Mouse (Mus musculus): ENCODE results near the gene Kcna6. TPM values are rescaled to one million over a fixed set of nuclear protein-coding genes. Genes with fewer than 3 reads are reported as not detected.

The Kcna6 gene
- polyA plus RNA-seq, 1 experiment from 2014 or later: 2.6 TPM

- no peaks in the 10 kb centered on the region for H3K4me1 ChIP-seq (replicated peaks; ENCODE audit: control insufficient read depth, insufficient read depth, low read length)
- DNase-seq (ENCODE audit: low spot score) (no peak), ATAC-seq (replicated peaks; ENCODE audit: low FRiP score, low TSS enrichment, low read depth) (no peak)
- WGBS: 91% methylated on average over 5 of the region's 5 CpGs
- no peaks in the 10 kb centered on the region for H3K9me3 ChIP-seq (ENCODE audit: control insufficient read depth, low read length)
- no peak overlapping the region for H3K4me2 ChIP-seq (ENCODE audit: low read length)
- H3K27me3 ChIP-seq (replicated peaks; ENCODE audit: control insufficient read depth, insufficient read depth, low read length): 0 out of 2 replicates have a peak, but pooled peaks cover 5% of the 10 kb centered on the region
- H3K9ac ChIP-seq (ENCODE audit: low read length): no peak overlapping the region
- no peak overlapping the region for H3K4me3 ChIP-seq (ENCODE audit: low read depth, low read length)
- no peak overlapping the region for H3K27ac ChIP-seq (ENCODE audit: low read depth)
- no peaks in the 10 kb centered on the region for H3K36me3 ChIP-seq (ENCODE audit: control insufficient read depth, insufficient read depth, low read length)
Measured at GRCm38 (mm10) chr6:126667001-126667400, 73.5 kb downstream of the Kcna6 start.

DNA sequence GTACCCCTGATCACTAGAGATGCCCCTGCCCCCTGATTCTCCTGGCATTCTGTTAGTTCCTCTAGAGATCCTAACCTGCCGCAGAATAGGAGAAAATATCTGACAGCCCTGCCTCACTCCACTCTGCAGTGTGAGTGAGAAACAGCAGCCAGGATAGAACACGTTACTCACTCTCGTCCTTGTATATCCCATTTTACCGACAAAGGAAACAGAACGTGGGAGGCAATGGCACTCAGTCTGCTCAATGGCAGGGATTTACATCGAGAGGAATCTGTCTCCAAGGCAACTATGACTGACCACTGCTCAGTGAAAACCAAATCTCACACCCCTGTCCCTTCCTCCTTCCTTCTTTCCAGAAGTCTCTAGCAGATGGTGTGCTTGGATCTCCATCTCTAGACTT, 74.4 kb downstream of the Kcna6 start:
- no peaks in the 10 kb centered on the region for H3K4me1 ChIP-seq (replicated peaks; ENCODE audit: control insufficient read depth, insufficient read depth, low read length)
- H3K36me3 ChIP-seq (ENCODE audit: control insufficient read depth, insufficient read depth, low read length): no peaks in the 10 kb centered on the region
- H3K4me3 ChIP-seq (ENCODE audit: low read depth, low read length): no peak overlapping the region
- H3K4me2 ChIP-seq (ENCODE audit: low read length): no peak overlapping the region
- H3K27me3 ChIP-seq (replicated peaks; ENCODE audit: control insufficient read depth, insufficient read depth, low read length): 0 out of 2 replicates have a peak, but pooled peaks cover 5% of the 10 kb centered on the region
- 46% methylated on average over 6 of the region's 6 CpGs for WGBS
- H3K9ac ChIP-seq (ENCODE audit: low read length): no peak overlapping the region
- ATAC-seq (replicated peaks; ENCODE audit: low FRiP score, low TSS enrichment, low read depth) (no peak), DNase-seq (ENCODE audit: low spot score) (no peak)
- no peak overlapping the region for H3K27ac ChIP-seq (ENCODE audit: low read depth)
- H3K9me3 ChIP-seq (ENCODE audit: control insufficient read depth, low read length): no peaks in the 10 kb centered on the region

- no peak overlapping the region for H3K4me2 ChIP-seq (ENCODE audit: low read length)
- WGBS: 66% methylated on average over 3 of the region's 3 CpGs
- DNase-seq (ENCODE audit: low spot score): no peak
- no peak for ATAC-seq (replicated peaks; ENCODE audit: low FRiP score, low TSS enrichment, low read depth)
- H3K4me1 ChIP-seq (replicated peaks; ENCODE audit: control insufficient read depth, insufficient read depth, low read length): no peaks in the 10 kb centered on the region
- H3K9me3 ChIP-seq (ENCODE audit: control insufficient read depth, low read length): no peaks in the 10 kb centered on the region
- no peaks in the 10 kb centered on the region for H3K36me3 ChIP-seq (ENCODE audit: control insufficient read depth, insufficient read depth, low read length)
- H3K9ac ChIP-seq (ENCODE audit: low read length): no peak overlapping the region
- no peak overlapping the region for H3K4me3 ChIP-seq (ENCODE audit: low read depth, low read length)
- 0 out of 2 replicates have a peak, but pooled peaks cover 5% of the 10 kb centered on the region for H3K27me3 ChIP-seq (replicated peaks; ENCODE audit: control insufficient read depth, insufficient read depth, low read length)
- no peak overlapping the region for H3K27ac ChIP-seq (ENCODE audit: low read depth)
Measured at GRCm38 (mm10) chr6:126664569-126664968, 75.9 kb downstream of the Kcna6 start.

Other genes starting within 250 kb of the Kcna6 start
- 10.5 and 11.5 TPM in 2 replicates for gene Kcna5, start 205.3 kb downstream of the Kcna6 start, polyA plus RNA-seq (2014; fragmentation: Nextera tagmentation; extraction: Ambion mirVana)
- 0.50 and 0.78 TPM in 2 replicates for gene Kcna1, start 94.3 kb downstream of the Kcna6 start, polyA plus RNA-seq (2014; fragmentation: Nextera tagmentation; extraction: Ambion mirVana)
- 212 and 219 TPM in 2 replicates for gene Ndufa9, start 108.5 kb upstream of the Kcna6 start, polyA plus RNA-seq (2014; fragmentation: Nextera tagmentation; extraction: Ambion mirVana)
- 0.08 TPM in 1 of 2 replicates, not detected in the other for gene Akap3, start 112.4 kb upstream of the Kcna6 start, polyA plus RNA-seq (2014; fragmentation: Nextera tagmentation; extraction: Ambion mirVana)
- not detected in 2 replicates for gene Dyrk4, start 181.2 kb upstream of the Kcna6 start, polyA plus RNA-seq (2014; fragmentation: Nextera tagmentation; extraction: Ambion mirVana)
- gene Rad51ap1, start 198.9 kb upstream of the Kcna6 start, polyA plus RNA-seq (2014; fragmentation: Nextera tagmentation; extraction: Ambion mirVana): 62.8 and 68.1 TPM in 2 replicates
- gene D6Wsu163e, start 199.3 kb upstream of the Kcna6 start, polyA plus RNA-seq (2014; fragmentation: Nextera tagmentation; extraction: Ambion mirVana): 15.1 and 15.9 TPM in 2 replicates

Measured in intestine, embryonic 14.5 days (tissue).